Mouse (Mus musculus): ENCODE measurements at regions not wholly inside any gene's neighbourhood (a gene's known extent, or its start where the extent isn't known, plus 50 kb on each side); places are given as distances from the start of the nearest gene placed in this dataset.

GRCm38 (mm10) chr12:107730940-107731339 lies 242.5 kb downstream of the 3110018I06Rik start:
- 69% methylated on average over 4 of the region's 4 CpGs for WGBS
- no peak for DNase-seq (ENCODE audit: low spot score)
- H3K9me3 ChIP-seq (replicated peaks) = peaks cover 3% of the 10 kb centered on the region; the same call in 1 of the 2 replicates
- H3K27me3 ChIP-seq (ENCODE audit: low read depth, poor library complexity, severe bottlenecking) = no peaks in the 10 kb centered on the region
- H3K27ac ChIP-seq (replicated peaks) = no peak overlapping the region
- H3K36me3 ChIP-seq = no peaks in the 10 kb centered on the region
- H3K4me1 ChIP-seq = no peaks in the 10 kb centered on the region
- no peak overlapping the region for H3K4me3 ChIP-seq

- DNase-seq (ENCODE audit: low spot score) = no peak
Measured at GRCm38 (mm10) chr12:107734536-107734935, 246.1 kb downstream of the 3110018I06Rik start.

GRCm38 (mm10) chr12:107742641-107743040 lies 254.2 kb downstream of the 3110018I06Rik start:
- 88% methylated on average over 13 of the region's 13 CpGs for WGBS
- Histone ChIP-seq H3K36me3 (no peaks in the 10 kb centered on the region), H3K4me1 (no peaks in the 10 kb centered on the region), H3K9me3 (replicated peaks) (no peaks in the 10 kb centered on the region), H3K27ac (replicated peaks) (no peak overlapping the region), H3K4me3 (no peak overlapping the region), H3K27me3 (ENCODE audit: low read depth, poor library complexity, severe bottlenecking) (no peaks in the 10 kb centered on the region)
- DNase-seq (ENCODE audit: low spot score) = no peak

More at GRCm38 (mm10) chr12:107734536-107734935, 246.1 kb downstream of the 3110018I06Rik start:
- no peak overlapping the region for H3K27ac ChIP-seq (replicated peaks)
- H3K4me1 ChIP-seq = no peaks in the 10 kb centered on the region
- H3K36me3 ChIP-seq = no peaks in the 10 kb centered on the region
- no peak overlapping the region for H3K4me3 ChIP-seq
- WGBS = 91% methylated on average over 6 of the region's 6 CpGs
- H3K27me3 ChIP-seq (ENCODE audit: low read depth, poor library complexity, severe bottlenecking) = no peaks in the 10 kb centered on the region
- H3K9me3 ChIP-seq (replicated peaks) = 0 out of 2 replicates have a peak, but pooled peaks cover 3% of the 10 kb centered on the region

DNA sequence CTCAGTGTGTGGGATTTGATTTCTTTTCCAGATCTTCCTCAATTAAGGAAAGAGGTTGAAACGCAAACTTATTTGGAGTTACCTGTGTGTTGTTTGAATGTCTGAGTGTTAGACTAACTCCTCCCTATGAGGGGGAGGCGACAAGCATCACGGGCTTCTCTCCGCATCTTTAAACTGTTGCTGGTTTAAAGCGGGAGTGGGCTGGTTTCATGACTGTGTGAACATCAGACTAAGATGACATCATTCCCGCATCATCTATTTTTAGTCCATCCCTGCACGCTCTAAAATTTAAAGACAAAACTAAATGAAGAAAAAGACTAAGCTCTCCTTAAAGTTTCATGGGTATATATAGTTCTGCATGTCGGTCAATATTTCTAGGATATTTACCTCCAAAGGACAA lies 256.4 kb downstream of the 3110018I06Rik start:
- no peaks in the 10 kb centered on the region for H3K4me1 ChIP-seq
- no peaks in the 10 kb centered on the region for H3K9me3 ChIP-seq (replicated peaks)
- H3K36me3 ChIP-seq = no peaks in the 10 kb centered on the region
- WGBS = 94% methylated on average over 8 of the region's 8 CpGs
- no peaks in the 10 kb centered on the region for H3K27me3 ChIP-seq (ENCODE audit: low read depth, poor library complexity, severe bottlenecking)
- H3K4me3 ChIP-seq = no peak overlapping the region
- no peak for DNase-seq (ENCODE audit: low spot score)
- no peak overlapping the region for H3K27ac ChIP-seq (replicated peaks)

GRCm38 (mm10) chr12:107748481-107749380 lies 254.7 kb downstream of the Bcl11b start:
- H3K36me3 ChIP-seq = no peaks in the 10 kb centered on the region
- no peak overlapping the region for H3K27ac ChIP-seq (replicated peaks)
- no peak overlapping the region for H3K4me3 ChIP-seq
- DNase-seq (ENCODE audit: low spot score) = no peak
- H3K4me1 ChIP-seq = peaks cover 19% of the 10 kb centered on the region
- H3K27me3 ChIP-seq (ENCODE audit: low read depth, poor library complexity, severe bottlenecking) = 0 out of 2 replicates have a peak, but pooled peaks cover 5% of the 10 kb centered on the region
- no peaks in the 10 kb centered on the region for H3K9me3 ChIP-seq (replicated peaks)
- WGBS = 83% methylated on average over 18 of the region's 18 CpGs

DNA sequence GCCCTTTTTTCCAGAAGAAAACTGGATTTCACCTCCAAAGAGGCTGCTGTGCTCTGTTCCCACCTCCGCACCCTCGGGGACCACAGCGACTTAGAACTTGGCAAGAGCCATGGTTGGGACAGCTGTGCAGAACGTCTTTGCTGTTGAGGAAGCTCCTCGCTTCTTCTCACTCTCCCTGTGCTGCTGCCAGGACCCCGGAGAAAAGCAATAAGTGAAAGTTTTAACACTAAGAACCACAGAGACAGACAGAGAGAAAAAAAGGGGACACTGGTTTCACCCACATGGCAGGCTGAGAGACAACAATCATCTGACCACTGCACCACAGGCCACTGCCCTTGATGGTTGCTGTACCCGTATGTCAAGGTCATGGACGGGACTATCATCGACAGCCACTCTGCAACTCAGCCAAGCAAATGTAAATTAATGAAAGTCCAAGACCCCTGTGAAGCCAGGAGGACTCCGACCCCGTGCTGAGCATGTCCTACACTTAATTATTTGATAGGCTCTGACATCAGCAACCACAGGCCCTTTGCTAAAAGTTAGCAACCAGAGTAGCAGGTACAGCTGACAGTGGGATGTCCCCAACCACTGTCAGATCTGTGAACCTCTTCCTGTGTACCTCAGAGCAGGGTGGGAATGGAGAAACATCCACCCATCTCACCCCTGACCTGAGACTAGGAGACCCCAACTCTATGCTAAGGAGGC lies 253.9 kb downstream of the Bcl11b start:
- no peak for DNase-seq (ENCODE audit: low spot score)
- 92% methylated on average over 11 of the region's 11 CpGs for WGBS
- Histone ChIP-seq H3K36me3 (no peaks in the 10 kb centered on the region), H3K27me3 (ENCODE audit: low read depth, poor library complexity, severe bottlenecking) (0 out of 2 replicates have a peak, but pooled peaks cover 5% of the 10 kb centered on the region), H3K4me3 (no peak overlapping the region), H3K27ac (replicated peaks) (no peak overlapping the region), H3K9me3 (replicated peaks) (no peaks in the 10 kb centered on the region), H3K4me1 (peaks cover 27% of the 10 kb centered on the region)

DNA sequence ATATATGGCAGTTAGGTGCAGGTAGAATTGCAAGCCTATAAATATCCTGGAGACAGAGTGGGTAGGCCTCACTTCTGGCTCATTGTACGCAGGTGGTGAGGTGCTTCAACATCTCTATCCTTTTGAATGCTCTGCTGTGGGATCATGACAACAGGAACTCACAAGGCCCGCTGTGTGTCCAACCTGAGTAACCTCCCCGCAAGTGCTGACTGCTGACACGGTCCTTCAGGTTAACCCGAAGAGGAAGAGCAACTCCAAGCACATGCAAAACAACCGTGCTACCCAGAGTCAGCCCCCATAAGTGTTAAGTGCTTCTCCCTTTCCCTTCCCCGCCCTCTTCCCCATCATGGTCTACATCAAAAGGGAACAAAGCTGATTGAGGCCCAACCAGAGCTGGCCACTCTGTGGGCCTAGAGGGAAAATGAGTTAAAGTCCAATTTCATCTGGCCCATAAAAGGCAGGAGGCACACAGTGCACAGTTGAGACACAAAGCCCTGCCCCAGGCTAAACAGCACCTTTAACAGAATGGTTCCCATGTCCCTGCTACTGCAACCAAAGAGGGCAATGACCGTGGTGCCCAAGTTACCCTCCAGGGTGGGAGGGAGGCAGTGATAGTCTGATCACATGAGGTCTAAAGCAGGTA lies 253.0 kb downstream of the Bcl11b start:
- Histone ChIP-seq H3K4me1 (peaks cover 28% of the 10 kb centered on the region), H3K27me3 (ENCODE audit: low read depth, poor library complexity, severe bottlenecking) (0 out of 2 replicates have a peak, but pooled peaks cover 5% of the 10 kb centered on the region), H3K36me3 (no peaks in the 10 kb centered on the region), H3K9me3 (replicated peaks) (no peaks in the 10 kb centered on the region), H3K4me3 (no peak overlapping the region), H3K27ac (replicated peaks) (no peak overlapping the region)
- 93% methylated on average over 8 of the region's 8 CpGs for WGBS
- no peak for DNase-seq (ENCODE audit: low spot score)

GRCm38 (mm10) chr12:107752126-107752525 lies 251.3 kb downstream of the Bcl11b start:
- 75% methylated on average over 7 of the region's 7 CpGs for WGBS
- Histone ChIP-seq H3K4me1 (peaks cover 38% of the 10 kb centered on the region), H3K36me3 (no peaks in the 10 kb centered on the region), H3K4me3 (no peak overlapping the region), H3K27ac (replicated peaks) (peak overlapping the region; percentile 73), H3K9me3 (replicated peaks) (no peaks in the 10 kb centered on the region), H3K27me3 (ENCODE audit: low read depth, poor library complexity, severe bottlenecking) (peaks cover 8% of the 10 kb centered on the region)
- no peak for DNase-seq (ENCODE audit: low spot score)

GRCm38 (mm10) chr12:107752587-107752986 lies 250.8 kb downstream of the Bcl11b start:
- peaks cover 42% of the 10 kb centered on the region for H3K4me1 ChIP-seq
- peak; percentile 38 for DNase-seq (ENCODE audit: low spot score)
- 51% methylated on average over 8 of the region's 8 CpGs for WGBS
- H3K36me3 ChIP-seq = no peaks in the 10 kb centered on the region
- peaks cover 8% of the 10 kb centered on the region for H3K27me3 ChIP-seq (ENCODE audit: low read depth, poor library complexity, severe bottlenecking)
- no peak overlapping the region for H3K4me3 ChIP-seq
- H3K27ac ChIP-seq (replicated peaks) = peak overlapping the region; percentile 73
- H3K9me3 ChIP-seq (replicated peaks) = no peaks in the 10 kb centered on the region

DNA sequence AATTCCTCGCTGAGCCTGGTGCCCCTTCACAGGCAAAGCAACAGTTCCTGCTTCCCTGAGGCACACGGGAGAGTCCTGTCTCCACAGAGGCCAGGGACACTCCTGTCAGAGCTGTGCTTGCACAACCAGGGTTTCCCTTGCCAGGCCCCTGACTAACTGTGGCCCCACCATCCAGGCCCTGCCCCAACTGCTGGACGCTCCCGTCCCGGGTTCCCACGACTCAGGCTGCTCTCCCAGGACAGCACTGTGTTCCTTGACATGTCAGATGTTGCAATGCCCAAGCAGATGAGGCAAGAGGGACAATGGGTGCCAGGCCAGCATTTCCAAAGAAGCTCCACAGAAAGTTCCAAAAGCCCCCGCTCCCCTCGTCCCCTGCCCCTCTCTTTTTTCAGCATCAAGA lies 250.4 kb downstream of the Bcl11b start:
- no peak overlapping the region for H3K4me3 ChIP-seq
- 58% methylated on average over 8 of the region's 8 CpGs for WGBS
- peaks cover 47% of the 10 kb centered on the region for H3K4me1 ChIP-seq
- H3K27ac ChIP-seq (replicated peaks) = peak overlapping the region; percentile 73
- DNase-seq (ENCODE audit: low spot score) = no peak
- no peaks in the 10 kb centered on the region for H3K9me3 ChIP-seq (replicated peaks)
- H3K36me3 ChIP-seq = no peaks in the 10 kb centered on the region
- H3K27me3 ChIP-seq (ENCODE audit: low read depth, poor library complexity, severe bottlenecking) = peaks cover 8% of the 10 kb centered on the region

- Histone ChIP-seq H3K9me3 (replicated peaks) (no peaks in the 10 kb centered on the region), H3K4me1 (peaks cover 52% of the 10 kb centered on the region), H3K36me3 (no peaks in the 10 kb centered on the region), H3K27me3 (ENCODE audit: low read depth, poor library complexity, severe bottlenecking) (peaks cover 8% of the 10 kb centered on the region), H3K4me3 (no peak overlapping the region), H3K27ac (replicated peaks) (peak overlapping the region; percentile 73)
- 78% methylated on average over 6 of the region's 6 CpGs for WGBS
- no peak for DNase-seq (ENCODE audit: low spot score)
Measured at GRCm38 (mm10) chr12:107753536-107753935, 249.9 kb downstream of the Bcl11b start.

DNA sequence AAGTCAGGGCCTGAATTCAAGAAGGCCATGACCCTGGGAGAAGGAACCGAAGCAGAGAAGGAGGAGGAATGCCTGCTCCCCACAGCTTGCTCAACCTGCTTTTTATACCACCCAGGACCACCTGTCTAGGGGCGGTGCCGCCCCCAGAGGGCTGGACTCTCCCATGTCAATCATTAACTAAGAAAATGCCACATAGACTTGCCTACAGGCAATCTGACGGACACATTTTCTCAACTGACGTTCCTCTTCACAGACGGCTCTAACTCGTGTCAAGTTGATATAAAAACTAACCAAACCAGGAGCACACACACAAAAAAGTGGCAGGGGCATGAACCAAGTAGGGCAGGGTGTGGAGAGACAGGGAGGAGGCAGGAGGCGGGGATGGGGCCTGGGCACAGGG lies 248.5 kb downstream of the Bcl11b start:
- no peak overlapping the region for H3K27ac ChIP-seq (replicated peaks)
- 88% methylated on average over 8 of the region's 8 CpGs for WGBS
- peaks cover 61% of the 10 kb centered on the region for H3K4me1 ChIP-seq
- no peak overlapping the region for H3K4me3 ChIP-seq
- peaks cover 8% of the 10 kb centered on the region for H3K27me3 ChIP-seq (ENCODE audit: low read depth, poor library complexity, severe bottlenecking)
- DNase-seq (ENCODE audit: low spot score) = no peak
- H3K36me3 ChIP-seq = no peaks in the 10 kb centered on the region
- H3K9me3 ChIP-seq (replicated peaks) = no peaks in the 10 kb centered on the region

Measured in midbrain, embryonic 10.5 days (tissue).